Mouse (Mus musculus): ENCODE results near the gene 1500011B03Rik. TPM values are rescaled to one million over a fixed set of nuclear protein-coding genes. Genes with fewer than 3 reads are reported as not detected.
"Not testable (repeated sequence)": the region's sequence is repeated elsewhere in the genome, so short reads cannot be mapped to it uniquely, and the experiment has no call there.

Gene 1500011B03Rik
- polyA plus RNA-seq, 1 experiment from 2014 or later: 308 TPM

GRCm38 (mm10) chr5:114842674-114843073 lies 19.4 kb upstream of the 1500011B03Rik start:
- Histone ChIP-seq H3K9me3 (ENCODE audit: control insufficient read depth, low read length) (no peaks in the 10 kb centered on the region), H3K27me3 (ENCODE audit: control insufficient read depth, insufficient read depth, low read length) (no peaks in the 10 kb centered on the region), H3K9ac (no peak overlapping the region), H3K4me1 (replicated peaks; ENCODE audit: control insufficient read depth, insufficient read depth, low read length) (peaks cover 6% of the 10 kb centered on the region; the same call in 1 of the 2 replicates), H3K36me3 (replicated peaks; ENCODE audit: control insufficient read depth, insufficient read depth) (no peaks in the 10 kb centered on the region), H3K4me3 (replicated peaks; ENCODE audit: low read length) (no peak overlapping the region), H3K4me2 (replicated peaks) (no peak overlapping the region), H3K27ac (no peak overlapping the region)
- DNase-seq (ENCODE audit: low spot score) (no peak), ATAC-seq (ENCODE audit: low FRiP score) (no peak)
- 74% methylated on average over 5 of the region's 5 CpGs for whole genome bisulfite sequencing

GRCm38 (mm10) chr5:114842155-114842554 lies 18.9 kb upstream of the 1500011B03Rik start:
- H3K27ac ChIP-seq; H3K27me3 ChIP-seq (ENCODE audit: control insufficient read depth, insufficient read depth, low read length); H3K9me3 ChIP-seq (ENCODE audit: control insufficient read depth, low read length); H3K36me3 ChIP-seq (replicated peaks; ENCODE audit: control insufficient read depth, insufficient read depth); H3K4me2 ChIP-seq (replicated peaks); ATAC-seq (ENCODE audit: low FRiP score); H3K4me3 ChIP-seq (replicated peaks; ENCODE audit: low read length); H3K9ac ChIP-seq; H3K4me1 ChIP-seq (replicated peaks; ENCODE audit: control insufficient read depth, insufficient read depth, low read length): not testable (repeated sequence)
- 39% methylated on average over 3 of the region's 3 CpGs for WGBS
- DNase-seq (ENCODE audit: low spot score): peak; percentile 57

GRCm38 (mm10) chr5:114840481-114840880 lies 17.2 kb upstream of the 1500011B03Rik start:
- not testable (repeated sequence) for H3K4me2 ChIP-seq (replicated peaks); H3K9ac ChIP-seq; H3K27ac ChIP-seq; H3K36me3 ChIP-seq (replicated peaks; ENCODE audit: control insufficient read depth, insufficient read depth); H3K4me1 ChIP-seq (replicated peaks; ENCODE audit: control insufficient read depth, insufficient read depth, low read length); DNase-seq (ENCODE audit: low spot score); H3K4me3 ChIP-seq (replicated peaks; ENCODE audit: low read length); ATAC-seq (ENCODE audit: low FRiP score); H3K9me3 ChIP-seq (ENCODE audit: control insufficient read depth, low read length); H3K27me3 ChIP-seq (ENCODE audit: control insufficient read depth, insufficient read depth, low read length)
- WGBS: 71% methylated on average over 5 of the region's 5 CpGs

- ATAC-seq (ENCODE audit: low FRiP score): no peak
- H3K27ac ChIP-seq: no peak overlapping the region
- DNase-seq (ENCODE audit: low spot score): no peak
These were observed 13.6 kb upstream of the 1500011B03Rik start for GRCm38 (mm10) chr5:114836886-114837285.

GRCm38 (mm10) chr5:114829740-114830139 lies 6.5 kb upstream of the 1500011B03Rik start:
- Histone ChIP-seq H3K9me3 (ENCODE audit: control insufficient read depth, low read length) (no peaks in the 10 kb centered on the region), H3K4me1 (replicated peaks; ENCODE audit: control insufficient read depth, insufficient read depth, low read length) (0 out of 2 replicates have a peak, but pooled peaks cover 4% of the 10 kb centered on the region), H3K9ac (no peak overlapping the region), H3K27ac (no peak overlapping the region), H3K27me3 (ENCODE audit: control insufficient read depth, insufficient read depth, low read length) (no peaks in the 10 kb centered on the region), H3K36me3 (replicated peaks; ENCODE audit: control insufficient read depth, insufficient read depth) (no peaks in the 10 kb centered on the region), H3K4me3 (replicated peaks; ENCODE audit: low read length) (no peak overlapping the region), H3K4me2 (replicated peaks) (no peak overlapping the region)
- 78% methylated on average over 3 of the region's 3 CpGs for WGBS
- ATAC-seq (ENCODE audit: low FRiP score) (no peak), DNase-seq (ENCODE audit: low spot score) (no peak)

More at GRCm38 (mm10) chr5:114836886-114837285, 13.6 kb upstream of the 1500011B03Rik start:
- H3K4me3 ChIP-seq (replicated peaks; ENCODE audit: low read length): no peak overlapping the region
- H3K9me3 ChIP-seq (ENCODE audit: control insufficient read depth, low read length): no peaks in the 10 kb centered on the region
- no peaks in the 10 kb centered on the region for H3K36me3 ChIP-seq (replicated peaks; ENCODE audit: control insufficient read depth, insufficient read depth)
- H3K27me3 ChIP-seq (ENCODE audit: control insufficient read depth, insufficient read depth, low read length): no peaks in the 10 kb centered on the region
- no peak overlapping the region for H3K4me2 ChIP-seq (replicated peaks)
- 67% methylated on average over 12 of the region's 12 CpGs for WGBS
- H3K9ac ChIP-seq: no peak overlapping the region
- no peaks in the 10 kb centered on the region for H3K4me1 ChIP-seq (replicated peaks; ENCODE audit: control insufficient read depth, insufficient read depth, low read length)

- no peak overlapping the region for H3K4me2 ChIP-seq (replicated peaks)
- WGBS: 89% methylated on average over 12 of the region's 12 CpGs
- no peaks in the 10 kb centered on the region for H3K9me3 ChIP-seq (ENCODE audit: control insufficient read depth, low read length)
- no peak overlapping the region for H3K4me3 ChIP-seq (replicated peaks; ENCODE audit: low read length)
- H3K27me3 ChIP-seq (ENCODE audit: control insufficient read depth, insufficient read depth, low read length): peaks cover 3% of the 10 kb centered on the region; the same call in 1 of the 2 replicates
- ATAC-seq (ENCODE audit: low FRiP score) (no peak), DNase-seq (ENCODE audit: low spot score) (no peak)
- peaks cover 4% of the 10 kb centered on the region; the same call in 1 of the 2 replicates for H3K4me1 ChIP-seq (replicated peaks; ENCODE audit: control insufficient read depth, insufficient read depth, low read length)
- no peaks in the 10 kb centered on the region for H3K36me3 ChIP-seq (replicated peaks; ENCODE audit: control insufficient read depth, insufficient read depth)
- H3K27ac ChIP-seq: no peak overlapping the region
- H3K9ac ChIP-seq: no peak overlapping the region
These were observed 4.2 kb upstream of the 1500011B03Rik start for GRCm38 (mm10) chr5:114827427-114827826.

- WGBS: 10% methylated on average over 27 of the region's 27 CpGs
- peak overlapping the region; percentile 63 for H3K27ac ChIP-seq
- peak; percentile 76 for ATAC-seq (ENCODE audit: low FRiP score)
These were observed 2.9 kb upstream of the 1500011B03Rik start for GRCm38 (mm10) chr5:114825978-114826691.

GRCm38 (mm10) chr5:114824197-114824596 lies 929 bp upstream of the 1500011B03Rik start:
- no peaks in the 10 kb centered on the region for H3K9me3 ChIP-seq (ENCODE audit: control insufficient read depth, low read length)
- no peak for ATAC-seq (ENCODE audit: low FRiP score)
- peaks cover 3% of the 10 kb centered on the region; the same call in 1 of the 2 replicates for H3K27me3 ChIP-seq (ENCODE audit: control insufficient read depth, insufficient read depth, low read length)
- H3K9ac ChIP-seq: no peak overlapping the region
- peak; percentile 58 for DNase-seq (ENCODE audit: low spot score)
- H3K4me1 ChIP-seq (replicated peaks; ENCODE audit: control insufficient read depth, insufficient read depth, low read length): peaks cover 4% of the 10 kb centered on the region; the same call in 1 of the 2 replicates
- no peaks in the 10 kb centered on the region for H3K36me3 ChIP-seq (replicated peaks; ENCODE audit: control insufficient read depth, insufficient read depth)
- H3K4me3 ChIP-seq (replicated peaks; ENCODE audit: low read length): no peak overlapping the region
- WGBS: 20% methylated on average over 9 of the region's 9 CpGs
- 0 out of 2 replicates have a peak overlapping the region, but pooled peaks have one; percentile 64 for H3K4me2 ChIP-seq (replicated peaks)
- no peak overlapping the region for H3K27ac ChIP-seq

More at GRCm38 (mm10) chr5:114825978-114826691, 2.9 kb upstream of the 1500011B03Rik start:
- H3K27me3 ChIP-seq (ENCODE audit: control insufficient read depth, insufficient read depth, low read length): peaks cover 3% of the 10 kb centered on the region; the same call in 1 of the 2 replicates
- no peaks in the 10 kb centered on the region for H3K9me3 ChIP-seq (ENCODE audit: control insufficient read depth, low read length)
- H3K4me3 ChIP-seq (replicated peaks; ENCODE audit: low read length): peak overlapping the region; percentile 28
- DNase-seq (ENCODE audit: low spot score): peak; percentile 81
- H3K4me1 ChIP-seq (replicated peaks; ENCODE audit: control insufficient read depth, insufficient read depth, low read length): peaks cover 4% of the 10 kb centered on the region; the same call in 1 of the 2 replicates
- peak overlapping the region; percentile 61 for H3K4me2 ChIP-seq (replicated peaks)
- H3K36me3 ChIP-seq (replicated peaks; ENCODE audit: control insufficient read depth, insufficient read depth): no peaks in the 10 kb centered on the region
- peak overlapping the region; percentile 40 for H3K9ac ChIP-seq

GRCm38 (mm10) chr5:114818124-114818523 lies 5.1 kb downstream of the 1500011B03Rik start:
- ATAC-seq (ENCODE audit: low FRiP score) (no peak), DNase-seq (ENCODE audit: low spot score) (no peak)
- H3K9ac ChIP-seq: no peak overlapping the region
- H3K27ac ChIP-seq: no peak overlapping the region
- no peaks in the 10 kb centered on the region; the same call in 1 of the 2 replicates for H3K4me1 ChIP-seq (replicated peaks; ENCODE audit: control insufficient read depth, insufficient read depth, low read length)
- H3K4me3 ChIP-seq (replicated peaks; ENCODE audit: low read length): no peak overlapping the region
- WGBS: 72% methylated on average over 10 of the region's 11 CpGs
- H3K9me3 ChIP-seq (ENCODE audit: control insufficient read depth, low read length): no peaks in the 10 kb centered on the region
- H3K4me2 ChIP-seq (replicated peaks): no peak overlapping the region
- peaks cover 2% of the 10 kb centered on the region; the same call in 1 of the 2 replicates for H3K27me3 ChIP-seq (ENCODE audit: control insufficient read depth, insufficient read depth, low read length)
- no peaks in the 10 kb centered on the region for H3K36me3 ChIP-seq (replicated peaks; ENCODE audit: control insufficient read depth, insufficient read depth)
